Mouse (Mus musculus) adrenal gland, adult 18-20 months (tissue): Measurements from ENCODE around the gene Col11a2. TPM values are rescaled to one million over a fixed set of nuclear protein-coding genes. Genes with fewer than 3 reads are reported as not detected.

Experiments
- DNase-seq, 2 experiments: peaks; one replicate each; pipeline ENCODE4 v3.0.0; 2021 to 2022; ENCODE audit warnings: low spot score in 2 of 2
- total RNA-seq, 2 experiments: library from RNA; stranded (reverse); gene quantifications; 1 replicate in 1 of 2; 2 replicates in 1 of 2; pipeline ENCODE4 v1.2.3; 2021

The Col11a2 gene
- total RNA-seq, 2 experiments from 2014 or later, result 1.4 to 1.9 TPM

DNA sequence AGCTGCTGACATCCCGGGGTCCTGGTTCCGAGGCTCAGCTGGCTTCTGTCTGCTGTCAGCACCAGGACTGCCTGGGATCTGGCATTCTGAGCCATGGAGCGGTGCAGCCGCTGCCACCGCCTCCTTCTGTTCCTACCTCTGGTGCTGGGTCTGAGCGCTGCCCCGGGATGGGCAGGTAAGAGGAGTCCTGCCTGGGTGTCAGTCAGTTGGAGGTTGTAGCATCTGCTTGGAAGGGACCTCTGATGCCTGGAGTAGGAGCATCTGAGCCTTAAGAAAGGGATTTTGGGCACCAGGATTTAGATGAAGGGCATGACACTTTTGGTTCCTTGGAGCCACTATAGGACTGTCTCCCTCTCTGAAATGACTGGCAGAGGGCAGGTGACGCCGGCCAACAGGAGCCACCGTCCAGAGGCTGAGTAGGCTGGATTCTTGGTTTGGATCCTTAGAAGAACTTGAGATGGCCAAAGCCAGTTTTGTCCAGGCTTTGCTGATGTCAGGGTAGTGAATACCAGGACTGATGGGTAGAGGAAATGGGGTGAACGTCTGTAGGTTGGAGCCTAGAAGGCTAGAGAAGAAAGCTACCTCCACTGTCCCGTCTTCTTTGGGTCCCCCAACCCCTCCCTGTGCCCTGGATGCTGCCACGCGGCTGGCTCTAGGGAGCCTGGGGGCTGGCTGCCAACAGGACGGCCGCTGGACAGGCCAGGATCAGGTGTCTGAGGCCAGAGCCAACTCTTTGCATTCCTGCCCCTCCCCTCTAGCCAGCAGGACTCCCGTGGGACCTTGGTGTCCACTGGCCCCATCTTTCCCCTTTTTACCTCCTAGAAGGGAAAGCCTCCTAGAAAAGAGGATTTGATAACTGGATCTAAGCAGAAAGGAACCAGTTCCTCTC is 569 bp downstream of the Col11a2 start:
- DNase-seq, result no peak

DNA sequence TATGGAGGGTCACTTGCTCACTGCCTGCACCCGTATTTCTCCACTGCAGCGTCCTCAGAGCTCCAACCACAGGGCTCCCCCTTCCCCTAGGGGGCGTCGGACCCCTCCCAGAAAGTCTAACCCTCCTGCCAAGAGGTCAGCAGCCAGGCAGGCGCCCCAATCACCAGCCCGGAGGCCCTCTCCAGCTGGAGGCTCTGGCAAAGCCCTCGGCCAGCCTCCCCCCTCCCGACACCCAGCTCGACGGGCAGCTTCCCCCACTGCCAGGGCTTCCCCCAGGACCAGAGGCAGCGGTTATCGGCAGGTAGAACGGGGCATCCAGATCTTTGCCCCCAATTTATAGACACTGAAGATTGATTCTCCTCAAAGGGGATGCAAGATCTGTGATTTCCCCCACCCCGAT is 6.7 kb downstream of the Col11a2 start:
- no peak for DNase-seq

DNA sequence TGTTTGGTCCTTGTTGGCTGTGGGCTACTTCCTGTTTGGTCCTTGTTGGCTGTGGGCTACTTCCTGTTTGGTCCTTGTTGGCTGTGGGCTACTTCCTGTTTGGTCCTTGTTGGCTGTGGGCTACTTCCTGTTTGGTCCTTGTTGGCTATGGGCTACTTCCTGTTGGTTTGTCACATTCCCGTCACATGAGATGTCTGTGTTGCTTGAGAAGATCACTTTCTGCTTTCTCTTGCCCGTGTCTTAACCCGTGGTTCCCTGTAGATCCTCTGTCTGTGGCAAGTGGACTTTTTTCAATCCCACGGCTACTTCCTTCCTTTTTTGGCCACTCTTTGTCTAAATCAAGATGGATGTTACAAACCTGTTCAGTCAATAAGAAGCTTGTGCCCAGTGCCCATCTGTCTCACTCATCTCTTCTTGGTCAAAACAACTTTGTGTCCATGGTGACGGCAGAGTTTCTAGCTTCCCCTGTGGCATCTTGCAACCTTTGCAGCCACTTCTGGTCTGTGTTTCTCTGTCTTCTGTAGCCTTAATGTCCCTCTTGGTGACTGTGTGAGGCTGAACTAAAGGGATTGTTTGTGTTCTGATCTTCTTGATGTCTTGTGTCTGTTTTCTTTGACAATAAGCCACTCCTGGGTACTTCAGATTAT is 8.3 kb downstream of the Col11a2 start:
- no peak for DNase-seq

DNA sequence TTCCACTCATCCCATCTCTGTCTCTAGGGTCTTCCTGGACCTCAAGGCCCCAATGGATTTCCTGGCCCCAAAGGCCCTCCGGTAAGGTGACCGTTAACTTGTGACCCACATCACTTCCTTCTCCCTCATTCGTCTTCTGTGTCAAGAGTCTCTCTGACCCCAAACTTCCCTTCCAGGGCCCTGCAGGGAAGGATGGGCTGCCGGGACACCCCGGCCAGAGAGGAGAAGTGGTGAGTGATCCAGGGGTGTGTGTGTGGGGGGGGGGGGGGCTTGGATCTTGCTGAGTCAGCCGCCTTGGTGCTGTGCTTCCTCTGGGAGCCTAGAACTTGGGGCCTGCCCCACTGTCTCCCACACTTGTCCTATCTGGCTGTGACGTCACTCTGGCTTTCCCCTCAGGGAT is 18.0 kb downstream of the Col11a2 start:
- no peak for DNase-seq

DNA sequence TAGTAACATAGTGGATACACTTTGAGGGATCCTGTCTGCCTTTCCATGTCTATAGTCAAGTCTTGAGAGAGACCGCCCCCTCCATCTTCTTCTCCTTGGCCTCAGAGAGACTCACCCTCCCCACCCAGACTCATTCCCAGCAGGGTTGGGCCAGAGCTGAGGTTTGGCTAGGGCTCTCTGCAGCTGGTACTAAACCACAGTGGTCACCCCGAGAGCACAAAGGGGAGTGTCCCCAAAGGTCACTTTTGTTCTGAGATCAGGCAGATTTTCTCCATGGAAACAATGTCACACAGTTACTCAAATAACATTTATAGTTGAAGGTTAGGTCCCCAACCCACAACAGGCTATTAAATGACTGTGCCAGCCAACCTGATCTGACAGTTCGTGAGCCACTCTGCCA is 29.6 kb downstream of the Col11a2 start:
- no peak for DNase-seq

DNA sequence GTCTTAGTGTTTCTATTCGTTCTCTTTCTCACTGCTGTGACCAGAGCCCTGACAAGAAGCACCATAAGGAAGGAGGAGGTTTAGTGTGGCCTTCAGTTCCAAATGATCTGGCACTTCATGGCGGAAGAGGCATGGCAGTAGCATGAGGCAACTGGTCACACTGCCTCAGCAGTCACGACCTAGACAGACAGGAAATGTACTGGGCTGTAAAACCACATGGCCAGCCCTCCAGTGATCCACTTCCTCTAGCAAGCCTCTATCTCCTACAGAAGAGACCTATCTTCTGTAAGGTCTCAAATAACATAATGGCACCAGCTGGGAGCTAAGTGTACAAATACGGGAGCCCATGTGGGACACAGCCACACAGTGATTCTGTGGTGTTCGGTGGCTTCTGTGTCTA is 32.9 kb downstream of the Col11a2 start:
- DNase-seq, result no peak

DNA sequence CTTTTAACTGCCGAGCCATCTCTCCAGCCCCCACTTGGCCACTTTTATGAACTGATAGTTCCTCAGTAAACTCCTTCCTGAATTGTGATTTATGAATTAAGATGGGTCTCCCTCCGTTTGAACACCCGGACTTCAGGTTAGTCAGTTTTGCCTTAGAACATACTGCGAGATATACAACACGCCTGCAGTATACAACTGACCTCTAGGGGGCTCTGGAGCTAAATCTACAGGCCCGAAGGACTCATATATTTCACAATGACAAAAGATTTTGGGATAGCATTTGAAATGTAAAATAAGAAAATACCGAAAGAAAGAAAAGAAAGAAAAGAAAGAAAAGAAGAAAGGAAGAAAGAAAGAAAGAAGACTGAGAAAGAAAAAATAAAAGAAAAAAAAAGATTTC is 36.0 kb downstream of the Col11a2 start:
- peak; percentile 62 to 76 for DNase-seq

DNA sequence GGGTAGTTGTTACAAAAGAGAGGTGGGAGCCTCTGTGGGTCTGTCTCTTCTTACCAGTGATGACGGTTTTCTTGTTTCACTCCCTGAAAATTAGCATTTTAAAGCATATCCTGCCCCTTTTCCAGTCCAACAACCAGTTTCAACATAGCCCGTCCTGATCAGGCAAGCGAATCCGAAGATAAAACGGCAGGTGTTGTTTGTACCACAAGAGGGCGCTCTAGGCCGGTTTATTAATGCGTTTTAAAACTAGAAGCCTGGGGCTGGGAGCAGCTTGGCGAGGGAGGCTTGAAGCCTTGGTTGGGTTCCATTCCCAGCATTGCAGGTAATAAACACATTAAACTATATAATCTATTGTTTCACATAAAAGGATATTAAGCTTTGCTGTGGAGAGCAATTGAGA is 38.3 kb downstream of the Col11a2 start:
- peak; percentile 56 to 63 for DNase-seq

DNA sequence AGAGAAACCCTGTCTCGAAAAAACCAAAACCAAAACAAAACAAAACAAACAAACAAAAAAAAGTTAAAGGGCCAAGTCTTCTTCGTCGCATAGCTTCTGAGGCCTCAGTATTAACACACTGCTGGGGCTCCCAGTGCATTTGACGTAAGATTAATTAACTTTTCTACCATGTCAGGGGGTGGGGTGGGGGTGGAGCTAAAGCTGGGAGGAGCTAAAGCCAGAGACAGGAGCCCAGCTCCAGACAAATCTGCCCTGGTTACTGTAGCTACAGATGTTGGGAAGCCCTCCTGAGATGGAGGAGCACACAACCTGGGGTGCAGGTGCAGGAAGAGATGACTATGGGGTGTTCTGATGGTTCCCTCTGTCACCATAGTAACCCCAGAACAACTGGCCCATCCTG is 38.9 kb downstream of the Col11a2 start:
- DNase-seq, result no peak

DNA sequence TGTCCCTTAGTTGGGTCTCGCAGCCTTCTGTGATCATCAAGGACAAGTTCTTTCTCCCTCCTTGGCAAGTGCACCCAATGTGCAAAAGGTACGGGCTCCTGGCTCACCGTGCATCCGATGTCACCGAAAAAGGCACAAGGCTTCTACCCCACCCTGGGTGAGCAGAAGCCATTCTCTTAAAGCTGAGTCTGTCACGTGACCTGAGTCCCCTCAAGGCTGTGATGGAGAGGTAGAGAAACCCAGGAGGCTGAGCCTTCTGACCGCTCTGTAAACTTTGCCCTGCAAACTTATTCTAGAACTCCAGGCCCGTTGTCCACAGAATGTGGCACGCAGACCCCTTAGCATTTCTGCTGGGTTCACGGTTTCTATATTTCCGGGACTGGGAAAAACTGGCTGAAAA is 39.8 kb downstream of the Col11a2 start:
- no peak for DNase-seq

DNA sequence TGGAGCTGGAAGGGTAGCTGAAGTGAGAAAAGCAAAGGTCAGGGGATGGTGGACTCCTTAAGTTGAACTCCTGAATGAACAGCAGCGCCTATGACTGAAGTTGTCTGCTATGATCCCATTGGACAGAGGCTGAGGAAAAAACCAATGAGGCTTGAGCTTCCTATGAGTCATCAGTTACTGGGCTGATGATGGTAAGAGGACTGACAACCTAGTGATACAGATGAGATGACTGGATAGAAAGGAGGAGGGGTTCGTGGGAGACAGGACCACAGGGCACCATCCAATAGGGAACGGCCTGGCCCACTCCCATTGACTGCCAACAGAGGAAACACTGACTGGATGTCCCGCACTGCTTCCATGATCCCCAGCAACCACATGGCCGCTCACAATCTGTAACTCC is 40.4 kb downstream of the Col11a2 start:
- no peak for DNase-seq

DNA sequence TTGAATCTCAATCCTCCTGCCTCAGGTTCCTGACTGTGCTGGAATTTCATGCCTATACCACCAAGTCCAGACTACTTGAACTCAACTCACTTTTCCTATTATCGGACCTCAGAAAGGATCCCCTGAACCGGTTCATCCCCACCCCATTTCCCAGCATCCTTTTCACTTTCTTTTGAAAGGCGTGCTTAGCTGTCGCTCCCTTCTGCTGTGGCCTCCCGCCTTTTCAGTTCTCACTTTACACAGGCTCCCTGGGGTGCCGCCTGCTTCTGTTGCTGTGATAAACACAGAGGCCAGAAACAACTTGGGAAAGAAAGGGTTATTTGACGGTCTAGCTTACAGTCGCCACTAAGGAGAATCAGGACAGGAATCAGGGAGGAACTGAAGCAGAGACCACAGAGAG is 43.9 kb downstream of the Col11a2 start:
- DNase-seq, result no peak

DNA sequence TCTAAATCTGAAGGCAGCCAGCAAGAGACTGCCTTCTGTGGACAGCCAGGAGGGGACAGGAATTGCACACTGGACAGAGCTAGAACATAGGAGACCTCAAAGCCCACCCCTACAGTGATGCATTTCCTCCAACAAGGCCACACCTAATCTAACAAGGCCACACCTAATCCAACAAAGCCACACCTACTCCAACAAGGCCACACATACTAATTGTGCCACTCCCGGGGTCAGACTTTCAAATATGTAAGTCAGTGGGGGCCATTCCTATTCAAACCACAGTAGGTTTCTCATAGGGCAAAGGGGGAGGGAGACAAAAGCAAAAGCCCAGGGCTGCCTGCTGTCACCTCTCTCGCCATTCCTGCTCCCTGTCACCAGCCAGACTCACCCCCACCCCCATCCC is 48.1 kb downstream of the Col11a2 start:
- no peak for DNase-seq

DNA sequence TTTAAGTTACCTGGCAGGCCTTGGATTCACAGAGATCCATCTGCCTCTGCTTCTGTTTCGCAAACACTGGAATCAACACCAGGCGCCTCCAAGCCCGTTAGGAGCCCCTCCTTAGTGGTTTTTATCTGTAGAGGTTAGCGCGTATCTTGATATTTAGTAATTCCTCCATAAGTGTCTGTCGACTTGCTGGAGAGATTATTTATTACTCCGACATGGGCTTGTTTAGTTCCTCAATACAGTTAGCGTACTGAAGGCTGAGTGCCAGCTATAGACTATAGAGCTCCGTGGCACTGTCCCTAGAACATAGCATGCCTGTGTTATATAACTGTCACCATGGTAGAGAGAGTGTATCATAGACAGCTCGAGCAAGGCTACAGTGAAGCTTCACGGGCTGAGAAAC is 48.9 kb downstream of the Col11a2 start:
- DNase-seq, result no peak

DNA sequence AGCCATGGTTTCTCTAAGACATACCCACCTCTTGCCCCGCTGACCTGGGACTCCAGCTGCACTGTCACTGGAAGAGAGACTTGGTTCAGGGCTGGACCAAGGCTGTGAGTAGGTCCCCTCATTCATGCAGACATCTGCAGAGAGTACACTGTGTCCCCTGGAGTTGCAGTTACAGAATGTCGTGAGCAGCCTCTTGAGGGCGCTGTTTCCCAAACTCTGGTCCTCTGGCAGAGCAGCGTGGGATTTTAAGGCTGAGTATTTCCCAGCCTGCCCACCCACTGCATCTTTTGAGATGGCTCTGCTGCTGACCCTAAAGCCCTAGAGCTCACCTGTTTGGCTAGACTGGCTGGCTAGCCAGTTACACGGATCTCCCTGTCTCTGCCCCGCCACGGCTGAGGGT is 51.7 kb downstream of the Col11a2 start:
- no peak for DNase-seq

DNA sequence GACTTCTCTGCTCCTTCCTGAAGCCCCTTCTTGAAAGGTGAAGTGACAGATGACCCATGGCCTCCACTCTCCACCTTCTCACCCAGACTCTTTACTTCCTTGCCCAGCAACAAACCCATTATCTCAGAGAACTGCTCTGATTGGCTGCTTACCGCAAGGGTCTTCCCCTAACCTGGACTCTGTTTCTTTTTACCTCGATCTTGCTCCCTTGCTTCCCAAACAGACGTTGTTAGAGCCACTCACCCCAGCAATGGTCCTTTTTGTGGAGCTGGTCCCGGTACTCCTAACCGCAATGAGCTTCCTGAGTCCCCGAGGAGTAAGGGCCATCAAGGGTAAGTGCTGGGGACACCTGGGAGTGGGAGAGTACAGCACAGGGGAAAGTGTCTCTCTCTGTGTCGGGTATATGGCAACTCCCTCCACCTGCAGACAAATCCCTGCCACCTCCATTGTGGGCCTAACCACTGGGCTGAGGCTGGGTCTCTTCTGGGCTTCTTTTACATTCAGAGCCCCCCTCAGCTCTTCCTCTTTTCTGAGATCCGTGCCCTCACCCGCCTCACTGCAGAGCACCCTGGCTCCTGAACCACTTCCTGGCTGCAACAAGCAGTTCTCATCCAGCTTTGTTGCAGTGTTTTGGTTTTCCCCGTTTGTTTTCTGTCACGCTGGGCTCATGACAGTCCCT is 53.1 kb downstream of the Col11a2 start, which contains the start of gene H2-Oa:
Gene H2-Oa (plus strand): TSS at position 144 of the 679 bp plus-strand sequence.
- no peak for DNase-seq

DNA sequence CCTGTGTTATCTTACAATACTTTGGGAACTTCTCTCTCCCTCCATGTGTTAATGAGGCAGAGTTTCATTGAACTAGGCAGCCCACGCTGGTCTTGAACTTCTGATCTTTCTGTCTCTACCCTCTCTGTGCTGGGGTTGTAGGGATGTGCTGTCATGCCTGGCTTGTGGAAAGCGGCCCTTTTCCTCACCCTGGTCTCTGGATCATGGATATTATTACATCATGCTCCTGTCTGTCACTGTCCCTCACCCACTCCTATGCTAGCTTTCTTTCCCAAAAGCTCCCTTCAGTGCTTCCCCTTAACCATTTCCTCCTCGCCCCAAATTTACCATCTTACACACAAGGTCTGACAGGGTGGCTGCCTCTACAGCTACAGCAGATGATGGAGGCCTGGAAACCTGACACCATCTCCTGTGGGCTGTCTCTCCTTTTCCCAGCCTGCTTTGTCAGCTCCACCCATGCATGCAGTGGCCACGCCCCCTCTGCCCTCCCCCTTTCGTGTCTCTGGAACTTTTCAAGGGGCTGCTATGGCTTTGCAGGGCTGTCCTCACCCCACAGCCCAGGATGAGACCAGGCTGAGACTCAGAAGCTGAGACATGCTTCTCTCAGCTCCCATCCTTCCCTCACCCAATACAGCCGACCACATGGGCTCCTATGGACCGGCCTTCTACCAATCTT is 54.1 kb downstream of the Col11a2 start:
- no peak for DNase-seq

DNA sequence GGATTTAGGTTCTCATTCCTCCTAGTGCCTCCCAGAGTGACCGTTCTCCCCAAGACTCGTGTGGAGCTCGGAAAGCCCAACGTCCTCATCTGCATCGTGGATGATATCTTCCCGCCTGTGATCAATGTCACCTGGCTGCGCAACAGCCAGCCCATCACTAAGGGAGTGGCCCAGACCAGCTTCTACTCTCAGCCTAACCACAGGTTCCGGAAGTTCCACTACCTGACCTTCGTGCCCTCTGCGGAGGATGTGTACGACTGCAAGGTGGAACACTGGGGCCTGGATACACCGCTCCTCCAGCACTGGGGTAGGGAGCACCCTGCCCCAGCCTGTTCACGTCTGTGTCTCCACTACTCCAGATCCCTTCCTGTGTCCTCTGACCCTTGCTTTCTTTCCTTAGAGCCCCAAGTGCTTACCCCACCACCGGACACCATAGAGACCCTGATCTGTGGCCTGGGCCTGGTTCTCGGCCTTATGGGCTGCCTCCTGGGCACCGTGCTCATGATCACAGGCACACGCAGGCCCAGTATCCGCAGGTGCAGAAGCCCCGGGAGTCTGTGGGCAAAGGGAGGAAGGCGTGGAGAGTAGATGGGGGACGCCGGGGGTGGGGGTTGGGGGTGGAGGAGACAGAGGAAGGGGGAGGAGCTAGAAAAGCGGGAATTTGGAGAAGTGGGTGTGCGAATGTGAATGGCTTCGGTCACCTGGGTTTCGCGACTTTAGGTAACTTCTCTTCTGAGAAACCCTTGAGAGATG is 55.2 kb downstream of the Col11a2 start:
- DNase-seq, result no peak

DNA sequence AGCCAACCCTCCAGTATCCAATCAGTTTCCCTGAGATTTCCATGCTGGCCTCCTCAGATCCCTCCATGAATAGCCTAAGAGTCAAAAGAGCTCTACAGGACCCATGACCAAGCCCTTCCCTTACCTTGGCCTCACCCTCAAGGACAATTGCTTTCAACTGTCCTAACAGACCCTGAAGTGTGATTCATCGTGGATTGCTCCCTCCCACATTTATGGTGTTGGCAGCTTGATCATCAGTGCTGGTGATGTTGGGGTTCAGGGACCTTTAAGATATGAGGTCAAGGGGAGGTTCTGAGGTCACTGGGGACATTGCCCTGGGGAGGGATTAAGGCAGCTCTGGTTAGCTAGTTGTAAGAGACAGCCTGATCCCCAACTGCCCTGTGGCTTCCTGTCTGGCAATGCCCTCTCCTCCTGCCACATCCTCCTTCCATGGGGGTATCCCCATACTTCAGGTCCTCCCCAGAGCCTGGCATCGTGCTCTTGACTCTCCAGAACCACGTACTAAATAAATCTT is 57.3 kb downstream of the Col11a2 start:
- no peak for DNase-seq

DNA sequence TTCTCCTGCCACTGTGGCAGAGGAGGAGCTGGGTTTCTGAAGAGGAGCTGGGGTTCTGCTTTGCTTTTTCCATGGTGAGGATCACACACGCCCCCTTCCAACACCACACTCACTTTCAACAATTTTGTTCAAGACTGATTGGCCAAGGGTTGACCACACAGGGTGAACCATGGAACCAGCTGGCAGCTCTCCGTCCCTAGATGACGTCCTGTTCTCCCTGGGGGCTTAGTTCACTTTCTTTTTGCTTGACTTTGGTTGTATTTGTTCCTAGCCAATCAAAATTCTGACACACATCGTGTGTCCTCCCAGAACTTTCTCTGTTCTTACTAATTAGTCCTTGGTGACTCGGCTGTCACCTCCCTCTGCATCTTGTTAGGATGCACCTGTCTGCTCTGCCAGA is 58.0 kb downstream of the Col11a2 start:
- no peak for DNase-seq
